Mouse (Mus musculus) embryonic fibroblast, embryonic 13.5 days (primary cell): ENCODE data around the gene Gm136.

Experiments
- CTCF ChIP-seq: IDR thresholded peaks from 2 replicates; pipeline ENCODE4 v1.5.1; 2011; ENCODE audit warnings: mild to moderate bottlenecking, control low read depth, low read length, moderate library complexity, borderline replicate concordance; ENCODE audit not compliant: insufficient read depth
- POLR2A ChIP-seq: IDR thresholded peaks from 2 replicates; pipeline ENCODE4 v1.6.1; 2011; ENCODE audit warnings: low read depth, mild to moderate bottlenecking, control low read depth, low read length, moderate library complexity

DNA sequence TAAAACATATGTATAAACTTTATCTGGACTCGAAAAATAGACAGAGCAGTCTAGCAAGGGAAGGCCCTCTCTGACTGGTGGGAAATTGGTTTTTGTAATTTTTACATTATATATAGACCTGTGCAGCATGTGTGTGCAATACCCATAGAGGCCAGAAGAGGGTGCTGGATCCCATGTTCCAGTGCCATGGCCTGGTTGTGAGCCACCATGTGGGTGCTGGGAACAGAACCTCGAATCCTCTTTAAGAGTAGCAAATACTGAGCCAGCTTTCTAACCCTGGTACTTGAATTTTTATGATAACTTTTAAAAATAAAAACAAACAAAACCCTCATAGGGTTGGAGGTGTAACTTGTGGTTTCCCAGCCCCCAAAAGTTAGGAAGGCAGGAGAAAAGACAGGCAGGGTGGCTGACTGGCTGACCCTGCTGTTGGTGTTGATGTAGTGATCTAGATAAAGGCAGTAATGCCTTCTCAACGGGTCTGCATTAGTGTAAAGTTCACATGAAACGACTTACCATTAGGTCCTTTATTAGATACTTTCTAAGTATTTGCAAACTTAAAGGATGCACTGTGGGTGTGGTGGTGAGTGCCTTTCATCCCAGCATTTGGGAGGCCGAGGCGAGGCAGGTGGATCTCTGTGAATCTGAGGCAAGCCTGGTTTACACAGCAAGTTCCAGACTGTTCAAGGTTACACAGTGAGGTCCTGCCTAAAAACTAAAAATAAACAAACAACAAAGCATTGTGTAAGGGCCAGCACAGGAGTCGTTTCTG lies 35.8 kb downstream of the Gm136 start:
- TF ChIP-seq CTCF (no peak), POLR2A (no peak)
